Mouse (Mus musculus): ENCODE data around the gene Camk2n2.

Camk2n2 gene

GRCm38 (mm10) chr16:20611357-20612227 is 9.5 kb downstream of the Camk2n2 start, which contains the start of the genes Eef1akmt4, Gm49333 and Alg3:
Gene Eef1akmt4 (plus strand): TSS chr16:20611593.
Gene Gm49333 (plus strand): TSS chr16:20611610.
Gene Alg3 (minus strand): TSS chr16:20611735.
- in situ Hi-C loops (cut with MboI), result loop anchor here (10.0 kb wide), 1 partner anchor 107 kb away; no protein-coding TSS in a partner anchor

GRCm38 (mm10) chr16:20610501-20611356 is 10.4 kb downstream of the Camk2n2 start:
- in situ Hi-C loops (cut with MboI), result loop anchor here (10.0 kb wide), 1 partner anchor 106 kb away; no protein-coding TSS in a partner anchor

- in situ Hi-C loops (cut with MboI), result loop anchor here (10.0 kb wide), 1 partner anchor 60 kb away; the partner anchor contains the start of gene Abcf3
These were observed 16.4 kb downstream of the Camk2n2 start for GRCm38 (mm10) chr16:20604705-20605104.

- in situ Hi-C loops (cut with MboI), result loop anchor here (10.0 kb wide), 1 partner anchor 56 kb away; the partner anchor contains the start of gene Abcf3
These were observed 20.6 kb downstream of the Camk2n2 start for GRCm38 (mm10) chr16:20600511-20600910.

GRCm38 (mm10) chr16:20596687-20597441 is 24.2 kb downstream of the Camk2n2 start:
- in situ Hi-C loops (cut with MboI), result no loop called here

- in situ Hi-C loops (cut with MboI), result no loop called here
These were observed 25.4 kb downstream of the Camk2n2 start for GRCm38 (mm10) chr16:20595737-20596136.

- in situ Hi-C loops (cut with MboI), result no loop called here
These were observed 25.9 kb downstream of the Camk2n2 start for GRCm38 (mm10) chr16:20595060-20595673.

GRCm38 (mm10) chr16:20591076-20591705 is 29.9 kb downstream of the Camk2n2 start:
- in situ Hi-C loops (cut with MboI), result no loop called here

GRCm38 (mm10) chr16:20590680-20591038 is 30.4 kb downstream of the Camk2n2 start:
- in situ Hi-C loops (cut with MboI), result no loop called here

- in situ Hi-C loops (cut with MboI), result no loop called here
These were observed 31.0 kb downstream of the Camk2n2 start for GRCm38 (mm10) chr16:20589939-20590679.

- in situ Hi-C loops (cut with MboI), result no loop called here
These were observed 31.6 kb downstream of the Camk2n2 start, which contains the start of gene Vwa5b2 for GRCm38 (mm10) chr16:20589366-20589938. Gene Vwa5b2 (plus strand): TSS chr16:20589471.
